Mouse (Mus musculus): ENCODE measurements around the gene Fgd3. TPM values are rescaled to one million over a fixed set of nuclear protein-coding genes. Genes with fewer than 3 reads are reported as not detected.

The Fgd3 gene
- polyA plus RNA-seq, 1 experiment from 2014 or later = 0.60 TPM

DNA sequence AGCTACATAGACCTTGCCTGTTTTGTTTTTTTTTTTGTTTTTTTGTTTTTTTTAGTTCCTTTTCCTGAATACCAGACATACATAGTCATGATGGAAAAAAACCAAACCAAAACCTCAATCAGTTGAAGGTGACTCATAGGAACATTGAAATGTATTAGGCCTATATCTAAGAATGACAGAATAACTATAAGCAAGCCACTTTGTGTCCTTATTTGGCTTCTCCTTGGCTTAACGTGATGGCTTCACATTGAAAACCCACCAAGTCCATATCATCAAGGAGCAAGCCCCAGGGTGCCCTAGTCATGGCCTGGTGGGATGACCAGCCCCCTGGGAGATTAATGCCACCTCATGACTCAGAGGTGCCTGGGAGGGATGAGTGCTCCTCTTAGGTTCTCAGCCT is 19.3 kb downstream of the Fgd3 start:
- Histone ChIP-seq H3K9me3 (ENCODE audit: control insufficient read depth) (no peaks in the 10 kb centered on the region), H3K4me1 (replicated peaks; ENCODE audit: control insufficient read depth, insufficient read depth, low read length) (0 out of 2 replicates have a peak, but pooled peaks cover 13% of the 10 kb centered on the region), H3K27me3 (replicated peaks; ENCODE audit: control insufficient read depth, insufficient read depth, low read length) (no peaks in the 10 kb centered on the region), H3K4me2 (replicated peaks; ENCODE audit: low read depth) (no peak overlapping the region), H3K4me3 (ENCODE audit: low read depth, low read length) (no peak overlapping the region), H3K9ac (ENCODE audit: low read depth, low read length) (no peak overlapping the region), H3K36me3 (ENCODE audit: control insufficient read depth, insufficient read depth) (no peaks in the 10 kb centered on the region), H3K27ac (ENCODE audit: low read depth, low read length) (no peak overlapping the region)
- TF ChIP-seq CTCF (IDR thresholded peaks at IDR 0.05; ENCODE audit: low read depth) = no peak
- WGBS = 82% methylated on average over 1 of the region's 1 CpGs
- no peak for ATAC-seq

GRCm38 (mm10) chr13:49298514-49299381 is 21.4 kb downstream of the Fgd3 start:
- Histone ChIP-seq H3K27me3 (replicated peaks; ENCODE audit: control insufficient read depth, insufficient read depth, low read length) (no peaks in the 10 kb centered on the region), H3K36me3 (ENCODE audit: control insufficient read depth, insufficient read depth) (no peaks in the 10 kb centered on the region), H3K9me3 (ENCODE audit: control insufficient read depth) (no peaks in the 10 kb centered on the region), H3K4me3 (ENCODE audit: low read depth, low read length) (peak overlapping the region; percentile 8), H3K9ac (ENCODE audit: low read depth, low read length) (no peak overlapping the region), H3K4me2 (replicated peaks; ENCODE audit: low read depth) (peak overlapping the region; percentile 49), H3K27ac (ENCODE audit: low read depth, low read length) (peak overlapping the region; percentile 70), H3K4me1 (replicated peaks; ENCODE audit: control insufficient read depth, insufficient read depth, low read length) (0 out of 2 replicates have a peak, but pooled peaks cover 13% of the 10 kb centered on the region)
- peak; percentile 79 for ATAC-seq
- TF ChIP-seq CTCF (IDR thresholded peaks at IDR 0.05; ENCODE audit: low read depth) = no peak
- WGBS = 32% methylated on average over 14 of the region's 14 CpGs

DNA sequence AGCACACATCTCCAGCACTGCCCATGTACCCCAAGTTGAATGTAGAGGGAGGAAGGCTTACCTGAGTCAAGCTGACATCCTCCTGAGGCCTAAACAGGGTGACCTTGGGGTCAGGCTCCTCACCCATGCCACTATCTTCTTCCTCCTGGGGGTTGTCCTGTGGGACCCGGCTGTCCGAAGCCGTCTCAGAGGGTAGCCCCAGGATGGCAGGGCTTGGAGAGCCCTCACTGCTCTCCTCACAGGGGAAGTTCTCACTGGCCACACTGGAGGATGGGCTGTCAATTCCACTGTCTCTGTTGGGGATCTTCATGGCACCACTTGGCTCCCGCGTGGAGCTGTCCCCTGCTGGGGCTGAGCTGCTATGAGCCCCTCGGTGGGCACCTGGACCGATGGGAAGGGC is 23.8 kb downstream of the Fgd3 start:
- Histone ChIP-seq H3K27ac (ENCODE audit: low read depth, low read length) (no peak overlapping the region), H3K9ac (ENCODE audit: low read depth, low read length) (no peak overlapping the region), H3K4me2 (replicated peaks; ENCODE audit: low read depth) (no peak overlapping the region), H3K4me3 (ENCODE audit: low read depth, low read length) (no peak overlapping the region), H3K9me3 (ENCODE audit: control insufficient read depth) (no peaks in the 10 kb centered on the region), H3K27me3 (replicated peaks; ENCODE audit: control insufficient read depth, insufficient read depth, low read length) (no peaks in the 10 kb centered on the region), H3K36me3 (ENCODE audit: control insufficient read depth, insufficient read depth) (no peaks in the 10 kb centered on the region), H3K4me1 (replicated peaks; ENCODE audit: control insufficient read depth, insufficient read depth, low read length) (0 out of 2 replicates have a peak, but pooled peaks cover 13% of the 10 kb centered on the region)
- WGBS = 82% methylated on average over 7 of the region's 7 CpGs
- no peak for TF ChIP-seq CTCF (IDR thresholded peaks at IDR 0.05; ENCODE audit: low read depth)
- ATAC-seq = no peak

GRCm38 (mm10) chr13:49294108-49294507 is 26.0 kb downstream of the Fgd3 start:
- WGBS = 58% methylated on average over 9 of the region's 9 CpGs
- no peaks in the 10 kb centered on the region for H3K36me3 ChIP-seq (ENCODE audit: control insufficient read depth, insufficient read depth)
- no peak overlapping the region for H3K9ac ChIP-seq (ENCODE audit: low read depth, low read length)
- no peaks in the 10 kb centered on the region for H3K27me3 ChIP-seq (replicated peaks; ENCODE audit: control insufficient read depth, insufficient read depth, low read length)
- no peak overlapping the region for H3K4me3 ChIP-seq (ENCODE audit: low read depth, low read length)
- no peaks in the 10 kb centered on the region for H3K9me3 ChIP-seq (ENCODE audit: control insufficient read depth)
- H3K27ac ChIP-seq (ENCODE audit: low read depth, low read length) = no peak overlapping the region
- no peak for TF ChIP-seq CTCF (IDR thresholded peaks at IDR 0.05; ENCODE audit: low read depth)
- no peak overlapping the region for H3K4me2 ChIP-seq (replicated peaks; ENCODE audit: low read depth)
- ATAC-seq = no peak
- H3K4me1 ChIP-seq (replicated peaks; ENCODE audit: control insufficient read depth, insufficient read depth, low read length) = 0 out of 2 replicates have a peak, but pooled peaks cover 8% of the 10 kb centered on the region

- Histone ChIP-seq H3K9me3 (ENCODE audit: control insufficient read depth) (no peaks in the 10 kb centered on the region), H3K4me3 (ENCODE audit: low read depth, low read length) (no peak overlapping the region), H3K9ac (ENCODE audit: low read depth, low read length) (no peak overlapping the region), H3K4me2 (replicated peaks; ENCODE audit: low read depth) (no peak overlapping the region), H3K27me3 (replicated peaks; ENCODE audit: control insufficient read depth, insufficient read depth, low read length) (no peaks in the 10 kb centered on the region), H3K27ac (ENCODE audit: low read depth, low read length) (no peak overlapping the region), H3K36me3 (ENCODE audit: control insufficient read depth, insufficient read depth) (no peaks in the 10 kb centered on the region), H3K4me1 (replicated peaks; ENCODE audit: control insufficient read depth, insufficient read depth, low read length) (peaks cover 3% of the 10 kb centered on the region; the same call in 1 of the 2 replicates)
- no peak for ATAC-seq
- 89% methylated on average over 6 of the region's 6 CpGs for WGBS
- TF ChIP-seq CTCF (IDR thresholded peaks at IDR 0.05; ENCODE audit: low read depth) = no peak
Observed at GRCm38 (mm10) chr13:49291949-49292348, 28.2 kb downstream of the Fgd3 start.

- Histone ChIP-seq H3K4me3 (ENCODE audit: low read depth, low read length) (no peak overlapping the region), H3K27ac (ENCODE audit: low read depth, low read length) (no peak overlapping the region), H3K4me1 (replicated peaks; ENCODE audit: control insufficient read depth, insufficient read depth, low read length) (peaks cover 3% of the 10 kb centered on the region; the same call in 1 of the 2 replicates), H3K4me2 (replicated peaks; ENCODE audit: low read depth) (no peak overlapping the region), H3K27me3 (replicated peaks; ENCODE audit: control insufficient read depth, insufficient read depth, low read length) (no peaks in the 10 kb centered on the region), H3K36me3 (ENCODE audit: control insufficient read depth, insufficient read depth) (no peaks in the 10 kb centered on the region), H3K9ac (ENCODE audit: low read depth, low read length) (no peak overlapping the region), H3K9me3 (ENCODE audit: control insufficient read depth) (no peaks in the 10 kb centered on the region)
- no peak for ATAC-seq
- TF ChIP-seq CTCF (IDR thresholded peaks at IDR 0.05; ENCODE audit: low read depth) = peak; percentile 69
- WGBS = 49% methylated on average over 1 of the region's 1 CpGs
Observed at GRCm38 (mm10) chr13:49291398-49291797, 28.7 kb downstream of the Fgd3 start.

Measured in intestine, postnatal 0 days (tissue).